Mouse (Mus musculus) forebrain, embryonic 14.5 days (tissue): Measurements from ENCODE around the gene Dgki. TPM values are rescaled to one million over a fixed set of nuclear protein-coding genes. Genes with fewer than 3 reads are reported as not detected.
A peak's percentile ranks its signal among the peaks of the same experiment; 100 is the strongest.

ENCODE experiments used
- ATAC-seq: fragments of 200-750 bp; cut with Nextera tagmentation; 2 replicates; pipeline ENCODE4 v1.8.0; 2017; ENCODE audit warnings: mild to moderate bottlenecking, moderate library complexity
- DNase-seq: peaks from one replicate; pipeline ENCODE4 v3.0.0-alpha.2; 2015; ENCODE audit warnings: low spot score
- H3K27ac ChIP-seq: fragments of 300-500 bp; sonication (generic); 2 replicates; pipeline ENCODE4 v1.5.1; 2014; ENCODE audit warnings: low read depth, mild to moderate bottlenecking, control low read depth, low read length, moderate library complexity
- H3K27me3 ChIP-seq: fragments of 300-500 bp; sonication (generic); replicated peaks from 2 replicates; pipeline ENCODE4 v1.6.1; 2014; ENCODE audit warnings: low read length, control low read depth, mixed read lengths; ENCODE audit not compliant: control insufficient read depth, insufficient read depth
- H3K36me3 ChIP-seq: fragments of 300-500 bp; sonication (generic); 2 replicates; pipeline ENCODE4 v1.6.1; 2014; ENCODE audit warnings: low read length, control low read depth; ENCODE audit not compliant: control insufficient read depth, insufficient read depth
- H3K4me1 ChIP-seq: fragments of 300-500 bp; sonication (generic); 2 replicates; pipeline ENCODE4 v1.6.1; 2014; ENCODE audit warnings: antibody characterized with exemption, low read length, control low read depth; ENCODE audit not compliant: control insufficient read depth, insufficient read depth
- H3K4me2 ChIP-seq: fragments of 300-500 bp; sonication (generic); 2 replicates; pipeline ENCODE4 v1.6.1; 2014; ENCODE audit warnings: mild to moderate bottlenecking, control low read depth, low read length
- H3K4me3 ChIP-seq: fragments of 300-500 bp; sonication (generic); 2 replicates; pipeline ENCODE4 v1.5.1; 2014; ENCODE audit warnings: low read depth, low read length, control low read depth
- H3K9ac ChIP-seq: fragments of 300-500 bp; sonication (generic); 2 replicates; pipeline ENCODE4 v1.6.1; 2014; ENCODE audit warnings: mild to moderate bottlenecking, low read length, control low read depth, moderate library complexity
- H3K9me3 ChIP-seq: fragments of 300-500 bp; sonication (generic); replicated peaks from 2 replicates; pipeline ENCODE4 v1.6.1; 2016; ENCODE audit warnings: low read length, control low read depth, mixed read lengths; ENCODE audit not compliant: control insufficient read depth
- WGBS: fragments of 180-500 bp; shearing (Covaris S2); extraction: QIAGEN DNeasy Blood & Tissue Kit; methylation state at CpG from one replicate; pipeline ENCODE4 v1.1.7; 2014; 5-methylcytosine and 5-hydroxymethylcytosine counted together
- polyA plus RNA-seq: library from polyadenylated mRNA; unstranded; fragments of >200 nt; fragmentation: Nextera tagmentation; extraction: Ambion mirVana; gene quantifications from 2 replicates; pipeline ENCODE4 v1.2.1, GENCODE M21; 2014

Gene Dgki
- polyA plus RNA-seq, 1 experiment from 2014 or later = 3.8 TPM

DNA sequence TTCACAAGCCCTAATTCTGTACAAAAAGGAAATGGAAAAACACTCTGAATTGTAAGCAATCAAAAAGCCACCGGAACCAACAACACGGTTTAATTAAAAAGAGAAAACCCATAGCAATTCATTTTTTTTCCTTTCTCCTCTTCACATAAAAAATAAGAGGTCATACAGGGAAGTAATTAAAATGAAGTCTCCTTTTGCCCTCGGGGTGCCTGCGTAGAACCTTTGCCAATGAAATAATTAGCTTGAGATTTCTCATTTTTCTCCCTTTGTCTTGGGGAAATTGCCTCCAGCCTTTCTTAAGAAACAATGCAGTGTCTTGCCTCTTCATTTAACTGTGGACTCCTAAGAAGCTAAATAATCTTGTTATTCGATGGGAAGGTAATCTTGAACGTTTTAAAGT, 388.4 kb downstream of the Dgki start:
- 0 out of 2 replicates have a peak, but pooled peaks cover 4% of the 10 kb centered on the region for H3K4me1 ChIP-seq
- H3K36me3 ChIP-seq = no peaks in the 10 kb centered on the region
- H3K9me3 ChIP-seq = no peaks in the 10 kb centered on the region
- no peak overlapping the region for H3K4me3 ChIP-seq
- DNase-seq = peak; percentile 24
- H3K27me3 ChIP-seq = no peaks in the 10 kb centered on the region
- no peak overlapping the region for H3K4me2 ChIP-seq
- H3K9ac ChIP-seq = no peak overlapping the region
- no peak for ATAC-seq
- no peak overlapping the region for H3K27ac ChIP-seq
- 11% methylated on average over 6 of the region's 6 CpGs for WGBS

GRCm38 (mm10) chr6:36907191-36907590, 392.8 kb downstream of the Dgki start:
- WGBS = 82% methylated on average over 3 of the region's 3 CpGs
- H3K4me2 ChIP-seq = no peak overlapping the region
- H3K9me3 ChIP-seq = no peaks in the 10 kb centered on the region
- no peak overlapping the region for H3K27ac ChIP-seq
- ATAC-seq (no peak), DNase-seq (no peak)
- no peaks in the 10 kb centered on the region for H3K27me3 ChIP-seq
- no peak overlapping the region for H3K9ac ChIP-seq
- H3K36me3 ChIP-seq = no peaks in the 10 kb centered on the region
- no peak overlapping the region for H3K4me3 ChIP-seq
- peaks cover 10% of the 10 kb centered on the region; the same call in 1 of the 2 replicates for H3K4me1 ChIP-seq

DNA sequence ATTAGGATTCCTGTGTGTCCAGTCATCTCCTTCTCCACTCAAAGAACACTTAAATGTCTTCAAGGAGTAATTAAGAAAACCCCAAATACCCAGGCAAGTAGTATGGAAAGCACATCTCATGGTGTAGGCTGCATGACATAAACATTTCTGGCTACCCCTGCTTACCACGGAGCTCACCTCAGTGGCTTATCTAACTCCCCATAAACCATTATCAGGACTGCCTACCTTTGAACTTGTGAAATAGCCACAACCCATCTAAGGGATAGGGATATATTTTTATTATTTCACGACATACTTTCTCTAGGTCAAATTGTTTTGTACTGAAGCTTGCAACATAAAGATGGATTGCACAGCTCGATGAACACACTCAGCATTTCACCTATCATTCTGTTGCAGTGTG, 394.0 kb downstream of the Dgki start:
- Histone ChIP-seq H3K4me2 (no peak overlapping the region), H3K36me3 (no peaks in the 10 kb centered on the region), H3K4me3 (no peak overlapping the region), H3K9ac (no peak overlapping the region), H3K27me3 (no peaks in the 10 kb centered on the region), H3K9me3 (no peaks in the 10 kb centered on the region), H3K4me1 (peaks cover 6% of the 10 kb centered on the region; the same call in 1 of the 2 replicates), H3K27ac (no peak overlapping the region)
- 86% methylated on average over 3 of the region's 3 CpGs for WGBS
- ATAC-seq (no peak), DNase-seq (no peak)

DNA sequence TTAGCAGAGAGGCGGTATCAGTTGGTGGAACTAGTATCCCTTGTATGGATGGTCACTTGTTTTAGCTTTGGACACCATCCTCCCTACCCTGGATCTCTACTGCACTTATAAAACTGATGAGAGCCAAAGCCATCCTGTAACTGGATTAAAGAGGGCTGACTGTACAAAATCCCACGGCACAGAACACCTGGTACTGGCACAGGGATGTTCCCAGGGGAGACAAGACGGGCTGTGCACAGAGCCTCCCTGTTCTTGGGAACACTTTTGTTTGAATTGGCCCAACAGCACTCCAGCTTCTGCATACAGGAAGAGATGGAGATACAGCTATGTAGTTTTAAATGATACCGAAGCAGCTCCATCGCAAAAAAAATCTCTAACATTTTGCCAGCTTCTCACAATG, 395.1 kb downstream of the Dgki start:
- H3K36me3 ChIP-seq = no peaks in the 10 kb centered on the region
- DNase-seq (no peak), ATAC-seq (no peak)
- H3K9ac ChIP-seq = no peak overlapping the region
- H3K4me3 ChIP-seq = no peak overlapping the region
- no peak overlapping the region for H3K4me2 ChIP-seq
- H3K4me1 ChIP-seq = peaks cover 6% of the 10 kb centered on the region; the same call in 1 of the 2 replicates
- WGBS = 84% methylated on average over 5 of the region's 5 CpGs
- H3K9me3 ChIP-seq = no peaks in the 10 kb centered on the region
- H3K27me3 ChIP-seq = no peaks in the 10 kb centered on the region
- H3K27ac ChIP-seq = no peak overlapping the region

- H3K4me1 ChIP-seq = peaks cover 6% of the 10 kb centered on the region; the same call in 1 of the 2 replicates
- no peaks in the 10 kb centered on the region for H3K27me3 ChIP-seq
- H3K36me3 ChIP-seq = no peaks in the 10 kb centered on the region
- DNase-seq = peak; percentile 87
- ATAC-seq = peak; percentile 83
- WGBS = 19% methylated on average over 5 of the region's 5 CpGs
- no peak overlapping the region for H3K4me3 ChIP-seq
- H3K9ac ChIP-seq = 0 out of 2 replicates have a peak overlapping the region, but pooled peaks have one; percentile 4
- H3K9me3 ChIP-seq = no peaks in the 10 kb centered on the region
- no peak overlapping the region for H3K4me2 ChIP-seq
- H3K27ac ChIP-seq = no peak overlapping the region
These were observed 396.2 kb downstream of the Dgki start for GRCm38 (mm10) chr6:36903821-36904220.

- DNase-seq = peak; percentile 29
- no peak overlapping the region for H3K4me2 ChIP-seq
- 3% methylated on average over 8 of the region's 8 CpGs for WGBS
These were observed 396.7 kb downstream of the Dgki start for GRCm38 (mm10) chr6:36903159-36903794.

DNA sequence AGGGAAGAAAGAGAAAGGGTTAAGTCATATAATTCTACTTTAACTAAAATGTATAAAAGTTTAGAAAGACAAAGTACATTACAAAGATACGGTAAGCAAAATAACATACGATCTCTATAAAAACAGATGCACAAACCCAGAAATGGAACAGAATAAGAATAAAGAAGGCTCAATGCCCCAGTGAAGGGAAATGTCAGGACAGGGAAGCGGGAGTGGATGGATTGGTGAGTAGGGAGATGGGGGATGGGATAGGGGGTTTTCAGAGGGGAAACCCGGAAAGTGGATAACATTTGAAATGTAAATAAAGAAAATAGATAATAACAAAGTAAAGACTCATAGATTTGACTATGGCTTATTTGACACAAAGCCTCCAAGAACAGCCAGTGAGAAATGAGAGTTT, 400.1 kb downstream of the Dgki start:
- DNase-seq (no peak), ATAC-seq (no peak)
- Histone ChIP-seq H3K27me3 (no peaks in the 10 kb centered on the region), H3K9ac (no peak overlapping the region), H3K4me1 (peaks cover 6% of the 10 kb centered on the region; the same call in 1 of the 2 replicates), H3K4me3 (no peak overlapping the region), H3K9me3 (no peaks in the 10 kb centered on the region), H3K4me2 (no peak overlapping the region), H3K27ac (no peak overlapping the region), H3K36me3 (no peaks in the 10 kb centered on the region)
- WGBS = 77% methylated on average over 4 of the region's 4 CpGs

More at GRCm38 (mm10) chr6:36903159-36903794, 396.7 kb downstream of the Dgki start:
- Histone ChIP-seq H3K4me1 (peaks cover 6% of the 10 kb centered on the region; the same call in 1 of the 2 replicates), H3K4me3 (no peak overlapping the region), H3K9me3 (no peaks in the 10 kb centered on the region), H3K27ac (0 out of 2 replicates have a peak overlapping the region, but pooled peaks have one; percentile 29), H3K27me3 (no peaks in the 10 kb centered on the region), H3K9ac (0 out of 2 replicates have a peak overlapping the region, but pooled peaks have one; percentile 4), H3K36me3 (no peaks in the 10 kb centered on the region)
- ATAC-seq = peak; percentile 71

GRCm38 (mm10) chr6:36898412-36898811, 401.6 kb downstream of the Dgki start:
- Histone ChIP-seq H3K4me1 (peaks cover 2% of the 10 kb centered on the region; the same call in 1 of the 2 replicates), H3K27ac (no peak overlapping the region), H3K36me3 (no peaks in the 10 kb centered on the region), H3K4me2 (no peak overlapping the region), H3K9ac (no peak overlapping the region), H3K27me3 (no peaks in the 10 kb centered on the region), H3K4me3 (no peak overlapping the region), H3K9me3 (no peaks in the 10 kb centered on the region)
- 82% methylated on average over 6 of the region's 6 CpGs for WGBS
- DNase-seq (no peak), ATAC-seq (no peak)

GRCm38 (mm10) chr6:36897616-36898149, 402.3 kb downstream of the Dgki start:
- no peak overlapping the region for H3K9ac ChIP-seq
- WGBS = 82% methylated on average over 3 of the region's 3 CpGs
- no peaks in the 10 kb centered on the region for H3K4me1 ChIP-seq

More at GRCm38 (mm10) chr6:36897616-36898149, 402.3 kb downstream of the Dgki start:
- ATAC-seq (no peak), DNase-seq (no peak)
- no peak overlapping the region for H3K27ac ChIP-seq
- no peaks in the 10 kb centered on the region for H3K9me3 ChIP-seq
- H3K27me3 ChIP-seq = no peaks in the 10 kb centered on the region
- H3K4me2 ChIP-seq = no peak overlapping the region
- no peaks in the 10 kb centered on the region for H3K36me3 ChIP-seq
- H3K4me3 ChIP-seq = no peak overlapping the region
